Mouse (Mus musculus) cortical plate, adult 2 months (tissue): ENCODE data around the gene Esf1. TPM values are rescaled to one million over a fixed set of nuclear protein-coding genes. Genes with fewer than 3 reads are reported as not detected.
"Not testable (repeated sequence)": the region's sequence is repeated elsewhere in the genome, so short reads cannot be mapped to it uniquely, and the experiment has no call there.

Source experiments
- H3K27ac ChIP-seq: fragments of 200-500 bp; 2 replicates; pipeline ENCODE4 v1.5.1; 2012; ENCODE audit warnings: low read length, control low read depth, inconsistent platforms; ENCODE audit not compliant: insufficient read depth
- H3K4me1 ChIP-seq: fragments of 200-500 bp; 2 replicates; pipeline ENCODE4 v1.6.1; 2011; ENCODE audit warnings: low read length; ENCODE audit not compliant: control insufficient read depth, insufficient read depth
- H3K4me3 ChIP-seq: fragments of 200-500 bp; 2 replicates; pipeline ENCODE4 v1.5.1; 2011; ENCODE audit warnings: mild to moderate bottlenecking, low read length, control low read depth; ENCODE audit not compliant: insufficient read depth
- CTCF ChIP-seq: fragments of 200-500 bp; IDR thresholded peaks from 2 replicates; pipeline ENCODE4 v1.5.1; 2011; ENCODE audit warnings: mild to moderate bottlenecking, control low read depth, low read length; ENCODE audit not compliant: insufficient read depth; ENCODE audit errors: extremely low read depth
- POLR2A ChIP-seq: fragments of 200-500 bp; IDR thresholded peaks from 2 replicates; pipeline ENCODE4 v1.6.1; 2011; ENCODE audit warnings: mild to moderate bottlenecking, low read length, control low read depth; ENCODE audit not compliant: insufficient read depth; ENCODE audit errors: extremely low read depth
- polyA plus RNA-seq: library from polyadenylated mRNA; depleted of rRNA; stranded (reverse); fragments of >200 nt; gene quantifications from 2 replicates; pipeline ENCODE4 v1.2.3, GENCODE M21; 2012; rRNA removed

Esf1 gene
- polyA plus RNA-seq = 12.6 and 13.0 TPM in 2 replicates

DNA sequence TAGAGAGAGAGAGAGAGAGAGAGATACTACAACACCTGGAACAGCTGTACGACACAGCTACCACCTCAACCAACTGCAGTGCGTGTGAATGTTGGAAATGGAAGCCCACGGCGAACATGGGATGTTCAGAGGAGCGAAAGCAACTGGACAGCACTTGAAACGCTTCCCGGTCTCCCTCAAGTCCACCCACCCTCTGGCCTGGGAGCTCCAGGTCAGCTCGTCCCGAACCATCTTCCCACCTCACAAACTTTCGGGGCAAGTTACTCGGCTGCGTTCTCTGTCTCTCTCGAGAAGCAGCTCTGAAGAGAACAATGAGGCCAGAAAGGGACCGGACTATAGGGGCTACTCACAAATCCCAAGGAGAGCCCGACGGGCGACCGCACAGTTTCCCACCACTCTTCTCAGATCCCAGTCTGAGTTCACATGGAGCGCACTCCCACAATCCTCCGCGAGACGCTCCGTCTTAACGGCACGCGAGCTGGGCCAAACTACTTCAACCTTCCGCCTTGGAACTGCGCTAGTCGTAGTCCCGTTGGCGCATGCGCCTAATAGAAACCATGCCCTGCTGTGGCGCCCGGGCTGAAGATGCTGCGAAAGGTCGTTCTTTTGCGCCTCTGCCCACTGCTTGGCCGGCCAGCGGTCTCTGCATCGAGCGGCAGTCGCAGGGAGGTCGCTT is at the start of gene Esf1, which contains the start of gene Ndufaf5:
TSS of gene Esf1 (minus strand) at position 438 of the 676 bp plus-strand sequence.
TSS of gene Ndufaf5 (plus strand) at position 523 of the 676 bp plus-strand sequence.
- Histone ChIP-seq H3K27ac (peak within 1 kb of the TSS; percentile 11; the same call in 1 of the 2 replicates), H3K4me3 (peak within 1 kb of the TSS; percentile 61), H3K4me1 (peaks cover 2% of the 10 kb centered on the region; the same call in 1 of the 2 replicates)
- TF ChIP-seq CTCF (no peak), POLR2A (peak; percentile 93)

DNA sequence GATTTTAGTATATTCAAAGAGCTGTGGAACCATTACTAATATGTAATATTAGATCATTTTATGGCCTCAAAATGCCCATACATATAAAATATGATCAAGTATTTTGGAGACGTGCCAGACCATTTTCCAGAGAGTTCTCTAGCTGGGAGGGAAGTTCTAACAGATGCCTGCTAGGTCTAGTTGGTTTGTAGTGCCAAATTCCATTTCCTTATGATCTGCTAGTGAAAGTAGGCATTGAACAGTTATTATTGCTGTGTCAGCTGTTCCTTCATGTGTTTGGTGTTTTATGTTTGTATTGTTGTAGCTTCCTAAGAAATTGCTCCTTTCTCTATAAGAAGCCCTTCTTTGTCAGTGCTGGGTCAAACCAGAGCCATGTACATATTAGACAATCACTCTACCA is 45.6 kb upstream of the Esf1 start:
- H3K4me1 ChIP-seq = no peaks in the 10 kb centered on the region
- H3K27ac ChIP-seq = no peak overlapping the region
- H3K4me3 ChIP-seq = no peak overlapping the region
- TF ChIP-seq CTCF = no peak
- no peak for TF ChIP-seq POLR2A

- H3K4me1 ChIP-seq = no peaks in the 10 kb centered on the region
- no peak overlapping the region for H3K27ac ChIP-seq
- H3K4me3 ChIP-seq = no peak overlapping the region
- TF ChIP-seq POLR2A = no peak
- no peak for TF ChIP-seq CTCF
Measured at GRCm38 (mm10) chr2:140215415-140215814, 45.1 kb upstream of the Esf1 start.

DNA sequence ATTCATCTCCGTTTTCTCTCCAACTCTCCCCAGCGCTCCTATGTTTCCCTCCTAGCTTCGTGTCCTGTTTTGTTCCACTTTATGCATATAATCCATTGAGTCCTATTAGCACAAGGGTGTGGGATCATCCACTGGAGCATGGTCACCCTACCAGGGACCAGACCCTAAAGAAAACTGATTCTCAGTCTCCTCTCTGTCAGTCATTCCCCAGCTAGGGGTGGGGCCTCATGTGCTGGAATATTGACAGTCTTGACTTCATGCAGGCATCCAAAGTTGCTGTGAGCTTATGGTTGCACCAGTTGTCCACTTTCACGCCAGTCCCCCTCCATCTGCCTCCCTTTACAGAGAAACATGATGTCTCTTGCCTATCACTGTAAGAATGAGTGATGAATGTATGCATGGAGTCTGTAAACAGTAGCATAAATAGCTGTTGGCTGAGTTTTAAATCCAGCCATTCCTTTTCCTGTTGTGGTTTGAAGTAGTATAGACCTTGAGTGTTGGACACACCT is 44.2 kb upstream of the Esf1 start:
- H3K4me1 ChIP-seq = no peaks in the 10 kb centered on the region
- TF ChIP-seq CTCF (no peak), POLR2A (no peak)
- H3K27ac ChIP-seq = no peak overlapping the region

DNA sequence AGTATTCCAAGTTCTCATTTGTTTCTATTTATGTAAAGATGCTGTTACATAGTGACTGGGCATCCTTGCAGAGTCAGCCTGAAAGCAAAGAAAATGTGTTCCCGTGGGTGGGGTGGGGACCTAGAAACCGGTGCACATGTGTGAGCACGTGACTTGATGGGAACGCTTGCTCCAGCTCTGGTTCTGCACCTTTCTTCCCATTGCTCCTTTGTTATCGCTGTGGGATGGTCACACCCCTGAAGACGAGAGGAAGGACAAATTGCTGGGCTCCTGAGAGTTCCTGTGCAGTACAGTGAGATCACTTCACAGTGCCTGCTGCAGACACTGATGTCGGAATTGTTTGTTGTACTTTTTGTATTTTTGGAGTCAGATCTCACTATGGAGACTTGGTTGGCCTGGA is 33.4 kb upstream of the Esf1 start:
- H3K4me1 ChIP-seq = peaks cover 5% of the 10 kb centered on the region
- no peak overlapping the region for H3K4me3 ChIP-seq
- H3K27ac ChIP-seq = no peak overlapping the region
- no peak for TF ChIP-seq POLR2A
- TF ChIP-seq CTCF = no peak

More for the DNA sequence above, 44.2 kb upstream of the Esf1 start:
- no peak overlapping the region for H3K4me3 ChIP-seq

GRCm38 (mm10) chr2:140202573-140202972 is 32.2 kb upstream of the Esf1 start:
- H3K4me1 ChIP-seq = peaks cover 5% of the 10 kb centered on the region
- H3K27ac ChIP-seq = no peak overlapping the region
- no peak for TF ChIP-seq CTCF
- TF ChIP-seq POLR2A = no peak
- H3K4me3 ChIP-seq = no peak overlapping the region

- no peak overlapping the region for H3K27ac ChIP-seq
- TF ChIP-seq CTCF (peak; percentile 38; the same call in 1 of the 2 replicates), POLR2A (no peak)
- no peak overlapping the region for H3K4me3 ChIP-seq
- H3K4me1 ChIP-seq = peaks cover 5% of the 10 kb centered on the region
Measured at GRCm38 (mm10) chr2:140200713-140201112, 30.3 kb upstream of the Esf1 start.

- H3K27ac ChIP-seq, H3K4me3 ChIP-seq: not testable (repeated sequence)
Measured at GRCm38 (mm10) chr2:140185685-140186210, 15.4 kb upstream of the Esf1 start.

GRCm38 (mm10) chr2:140170803-140171553 is 614 bp upstream of the Esf1 start:
- Histone ChIP-seq H3K27ac (peak overlapping the region; percentile 11; the same call in 1 of the 2 replicates), H3K4me1 (peaks cover 2% of the 10 kb centered on the region; the same call in 1 of the 2 replicates), H3K4me3 (peak overlapping the region; percentile 61)
- TF ChIP-seq POLR2A (no peak), CTCF (no peak)

More at GRCm38 (mm10) chr2:140185685-140186210, 15.4 kb upstream of the Esf1 start:
- not testable (repeated sequence) for H3K4me1 ChIP-seq

DNA sequence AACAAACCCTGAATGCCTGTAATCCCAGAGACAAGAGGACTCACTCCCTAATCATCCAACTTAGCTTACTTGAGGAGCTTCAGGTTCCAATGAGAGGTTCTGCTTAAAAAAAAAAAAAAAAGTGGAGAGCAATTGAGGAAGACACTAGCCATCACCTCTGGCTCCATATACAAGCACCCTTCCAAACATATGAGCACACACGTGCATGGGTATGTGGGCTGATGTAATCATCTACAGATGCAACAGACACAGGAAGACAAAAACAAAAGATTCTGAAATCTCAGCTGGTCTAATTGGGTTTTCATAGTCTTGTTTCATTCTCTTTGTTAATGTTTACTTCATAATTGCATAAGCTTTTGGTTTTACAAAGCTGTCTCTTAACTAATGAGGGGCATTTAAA is 1.3 kb downstream of the Esf1 start:
- Histone ChIP-seq H3K27ac (no peak overlapping the region), H3K4me3 (peak overlapping the region; percentile 61; the same call in 1 of the 2 replicates), H3K4me1 (peaks cover 2% of the 10 kb centered on the region; the same call in 1 of the 2 replicates)
- TF ChIP-seq POLR2A (no peak), CTCF (no peak)
